Mouse (Mus musculus) bone marrow, adult 2 months (tissue): ENCODE data around the gene Chst12. TPM values are rescaled to one million over a fixed set of nuclear protein-coding genes. Genes with fewer than 3 reads are reported as not detected.

ENCODE experiments used
- H3K27ac ChIP-seq: fragments of 200-500 bp; 2 replicates; pipeline ENCODE4 v1.5.1; 2012; ENCODE audit warnings: low read depth, mild to moderate bottlenecking, control low read depth, inconsistent platforms, low read length; ENCODE audit not compliant: control insufficient read depth, poor library complexity, insufficient read depth
- H3K4me1 ChIP-seq: fragments of 200-500 bp; 2 replicates; pipeline ENCODE4 v1.6.1; 2011; ENCODE audit warnings: low read length; ENCODE audit not compliant: control insufficient read depth, insufficient read depth
- H3K4me3 ChIP-seq: fragments of 200-500 bp; replicated peaks from 2 replicates; pipeline ENCODE3; 2011; ENCODE audit warnings: mild to moderate bottlenecking, low read depth, low read length, control low read depth; ENCODE audit not compliant: control insufficient read depth
- CTCF ChIP-seq: fragments of 200-500 bp; IDR thresholded peaks from 2 replicates; pipeline ENCODE4 v1.5.1; 2011; ENCODE audit warnings: low read length, control low read depth; ENCODE audit not compliant: control insufficient read depth, insufficient read depth
- POLR2A ChIP-seq: fragments of 200-500 bp; IDR thresholded peaks from 2 replicates; pipeline ENCODE4 v1.6.1; 2011; ENCODE audit warnings: low read depth, mild to moderate bottlenecking, control low read depth, low read length, borderline replicate concordance; ENCODE audit not compliant: control insufficient read depth
- WGBS: fragments of 180-500 bp; shearing (Covaris S2); methylation state at CpG from one replicate; pipeline ENCODE4 v1.1.7; 2018; 5-methylcytosine and 5-hydroxymethylcytosine counted together
- polyA plus RNA-seq: library from polyadenylated mRNA; stranded (reverse); fragments of >200 nt; gene quantifications from 2 replicates; pipeline ENCODE4 v1.2.4, GENCODE M21; 2011; ENCODE audit warnings: low replicate concordance; ENCODE audit not compliant: missing spikeins, insufficient read depth, insufficient read length

The Chst12 gene
- polyA plus RNA-seq, 1 experiment, result 25.2 TPM

DNA sequence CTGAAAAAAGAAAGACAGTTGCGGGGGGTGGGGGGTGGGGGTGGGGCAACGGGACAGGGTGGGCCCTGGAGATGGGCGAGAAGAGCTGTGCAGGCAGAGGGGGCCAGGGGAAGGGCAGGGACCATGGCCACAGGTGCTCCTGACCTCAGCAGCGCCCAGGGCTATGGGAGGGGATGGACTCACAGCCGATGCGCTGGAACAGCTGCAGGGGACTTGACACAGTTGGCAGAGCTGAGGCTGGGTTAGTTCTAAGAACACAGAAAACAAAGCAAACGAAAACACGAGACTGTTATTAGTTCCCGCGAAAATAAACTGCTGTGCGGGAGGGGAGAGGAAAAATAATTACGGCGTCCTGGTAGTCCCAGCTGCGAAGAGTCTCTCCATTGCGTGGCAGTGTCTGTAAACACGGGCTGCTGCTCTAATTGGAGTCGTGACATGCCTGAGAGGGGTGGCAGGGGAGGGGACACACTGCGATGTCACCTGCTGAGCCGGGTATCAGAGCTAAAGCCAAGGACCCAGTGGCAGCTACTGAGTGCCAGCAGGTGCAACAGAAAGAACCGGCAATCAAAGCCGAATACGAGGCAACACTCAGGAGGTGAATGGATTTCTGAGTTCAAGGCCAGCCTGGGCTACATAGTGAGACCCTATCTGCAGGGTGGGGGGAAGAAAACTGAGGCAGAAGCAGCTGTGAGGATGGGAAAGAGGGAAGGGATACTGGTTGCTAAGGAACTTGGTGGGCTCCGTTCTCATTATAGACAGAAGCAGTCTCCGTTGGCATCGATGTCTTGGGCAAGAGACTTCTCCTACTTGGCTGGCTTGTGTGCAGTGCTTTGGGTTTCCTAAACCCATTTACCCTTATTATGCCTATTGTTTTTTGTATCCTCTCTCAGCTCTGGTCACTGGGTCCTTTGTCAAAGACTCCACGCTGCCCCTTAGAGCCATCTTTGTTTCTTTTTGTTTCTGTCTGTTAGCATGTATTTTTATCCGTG, 5.0 kb downstream of the Chst12 start:
- WGBS, result 51% methylated on average over 27 of the region's 27 CpGs
- Histone ChIP-seq H3K4me1 (peaks cover 31% of the 10 kb centered on the region), H3K4me3 (no peak overlapping the region), H3K27ac (peak overlapping the region; percentile 72)
- TF ChIP-seq POLR2A, result no peak

DNA sequence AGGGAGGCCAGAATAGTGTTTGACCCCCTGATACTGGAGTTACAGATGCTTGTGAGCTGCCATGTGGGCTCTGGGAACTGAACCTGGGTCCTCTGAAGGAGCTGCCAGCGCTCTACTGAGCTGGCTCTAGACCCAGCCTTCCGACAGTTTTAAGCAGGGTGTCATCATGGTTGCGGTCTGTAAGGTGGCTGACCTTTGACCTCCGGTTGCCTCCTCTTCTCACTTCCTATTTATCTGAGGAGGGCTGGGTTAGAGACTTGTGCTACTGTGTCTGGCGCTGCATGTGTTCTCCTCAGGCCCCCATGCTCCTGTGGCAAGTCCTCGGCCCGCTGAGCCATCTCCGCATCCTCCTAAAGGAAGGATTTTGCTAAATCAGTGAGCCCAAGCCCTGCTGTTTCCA, 8.6 kb downstream of the Chst12 start:
- peak overlapping the region; percentile 40 for H3K27ac ChIP-seq
- TF ChIP-seq POLR2A, result no peak
- TF ChIP-seq CTCF, result no peak
- no peak overlapping the region for H3K4me3 ChIP-seq
- peaks cover 22% of the 10 kb centered on the region for H3K4me1 ChIP-seq
- 45% methylated on average over 8 of the region's 8 CpGs for WGBS

GRCm38 (mm10) chr5:140514799-140515486, 9.6 kb downstream of the Chst12 start:
- 25% methylated on average over 7 of the region's 7 CpGs for WGBS
- TF ChIP-seq CTCF (no peak), POLR2A (no peak)
- Histone ChIP-seq H3K27ac (0 out of 2 replicates have a peak overlapping the region, but pooled peaks have one; percentile 11), H3K4me1 (peaks cover 22% of the 10 kb centered on the region), H3K4me3 (no peak overlapping the region)

GRCm38 (mm10) chr5:140517159-140517920, 12.0 kb downstream of the Chst12 start:
- H3K27ac ChIP-seq, result peak overlapping the region; percentile 39
- H3K4me3 ChIP-seq, result no peak overlapping the region
- WGBS, result 73% methylated on average over 21 of the region's 21 CpGs
- TF ChIP-seq POLR2A, result no peak
- TF ChIP-seq CTCF, result no peak
- peaks cover 17% of the 10 kb centered on the region for H3K4me1 ChIP-seq

DNA sequence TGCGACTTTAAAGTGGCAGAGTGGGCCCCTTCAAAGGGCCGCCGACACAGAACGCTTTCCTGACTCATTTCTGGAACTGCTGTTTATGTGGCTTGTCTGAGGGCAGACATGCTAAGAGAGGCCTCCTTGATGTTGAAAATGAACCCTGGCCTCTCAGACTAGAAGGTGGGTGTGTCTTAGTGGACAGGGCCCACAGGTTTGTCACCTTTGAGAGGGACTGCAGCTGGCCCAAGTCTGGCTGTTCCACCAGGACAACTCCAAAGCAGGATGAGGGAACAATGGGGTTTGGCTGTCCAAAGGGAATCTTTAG, 12.5 kb downstream of the Chst12 start:
- Histone ChIP-seq H3K4me1 (peaks cover 15% of the 10 kb centered on the region), H3K4me3 (no peak overlapping the region)
- 36% methylated on average over 4 of the region's 4 CpGs for WGBS

GRCm38 (mm10) chr5:140521196-140521595, 15.8 kb downstream of the Chst12 start:
- no peak for TF ChIP-seq POLR2A
- no peak for TF ChIP-seq CTCF
- no peak overlapping the region for H3K4me3 ChIP-seq
- H3K27ac ChIP-seq, result no peak overlapping the region
- 57% methylated on average over 1 of the region's 1 CpGs for WGBS
- H3K4me1 ChIP-seq, result peaks cover 1% of the 10 kb centered on the region; the same call in 1 of the 2 replicates

More for the DNA sequence above, 12.5 kb downstream of the Chst12 start:
- TF ChIP-seq POLR2A, result no peak
- TF ChIP-seq CTCF, result no peak
- no peak overlapping the region; the same call in 1 of the 2 replicates for H3K27ac ChIP-seq

GRCm38 (mm10) chr5:140526754-140527153, 21.4 kb downstream of the Chst12 start:
- TF ChIP-seq CTCF (no peak), POLR2A (no peak)
- H3K4me1 ChIP-seq, result no peaks in the 10 kb centered on the region
- H3K4me3 ChIP-seq, result no peak overlapping the region
- H3K27ac ChIP-seq, result no peak overlapping the region
- WGBS, result 87% methylated on average over 2 of the region's 2 CpGs

GRCm38 (mm10) chr5:140538111-140538683, 32.8 kb downstream of the Chst12 start:
- no peaks in the 10 kb centered on the region for H3K4me1 ChIP-seq
- 84% methylated on average over 13 of the region's 13 CpGs for WGBS
- no peak for TF ChIP-seq POLR2A
- no peak for TF ChIP-seq CTCF
- H3K27ac ChIP-seq, result no peak overlapping the region
- no peak overlapping the region for H3K4me3 ChIP-seq
